Mouse (Mus musculus): ENCODE results near the gene Prx.
"Not testable (repeated sequence)": the region's sequence is repeated elsewhere in the genome, so short reads cannot be mapped to it uniquely, and the experiment has no call there.

Gene Prx

GRCm38 (mm10) chr7:27481627-27481969 lies 17.5 kb upstream of the Prx start:
- DNase-seq (ENCODE audit: extremely low read depth, insufficient read length, low spot score): peak; percentile 97

- no peak for DNase-seq (ENCODE audit: extremely low read depth, insufficient read length, low spot score)
These were observed 15.3 kb upstream of the Prx start for GRCm38 (mm10) chr7:27483860-27484259.

- peak; percentile 45 for DNase-seq (ENCODE audit: extremely low read depth, insufficient read length, low spot score)
These were observed 12.9 kb upstream of the Prx start for GRCm38 (mm10) chr7:27486102-27486769.

GRCm38 (mm10) chr7:27486770-27487697 lies 12.1 kb upstream of the Prx start, which contains the start of gene Sertad1:
TSS of gene Sertad1 (plus strand) at chr7:27486910.
- peak; percentile 99 for DNase-seq (ENCODE audit: extremely low read depth, insufficient read length, low spot score)

DNA sequence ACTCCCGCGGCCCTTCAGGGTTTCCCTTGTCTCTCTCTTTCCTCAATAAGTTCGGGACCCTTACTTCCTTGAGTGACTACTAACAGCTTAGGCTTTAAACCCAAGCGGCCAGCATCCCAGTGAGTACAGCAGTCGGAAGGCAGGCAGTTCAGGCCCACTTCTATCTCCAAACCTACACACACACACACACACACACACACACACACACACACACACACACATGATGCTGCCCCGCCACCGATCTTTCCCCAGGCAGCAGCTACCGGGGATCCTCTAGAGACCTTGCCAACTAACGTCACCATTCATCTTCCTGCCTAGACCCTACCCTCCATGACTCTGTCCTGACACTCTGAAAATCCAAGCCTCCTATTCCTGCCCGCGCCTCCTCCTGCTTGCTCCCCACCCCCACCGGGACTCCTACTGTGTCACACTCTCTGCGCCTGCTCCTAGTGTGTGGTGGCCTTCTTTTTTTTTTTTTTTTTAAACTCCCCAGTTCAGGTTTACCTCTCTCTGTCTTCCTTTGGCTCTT lies 11.3 kb upstream of the Prx start:
- DNase-seq (ENCODE audit: extremely low read depth, insufficient read length, low spot score): peak; percentile 68

- DNase-seq (ENCODE audit: extremely low read depth, insufficient read length, low spot score): no peak
These were observed 9.8 kb upstream of the Prx start for GRCm38 (mm10) chr7:27489270-27489869.

DNA sequence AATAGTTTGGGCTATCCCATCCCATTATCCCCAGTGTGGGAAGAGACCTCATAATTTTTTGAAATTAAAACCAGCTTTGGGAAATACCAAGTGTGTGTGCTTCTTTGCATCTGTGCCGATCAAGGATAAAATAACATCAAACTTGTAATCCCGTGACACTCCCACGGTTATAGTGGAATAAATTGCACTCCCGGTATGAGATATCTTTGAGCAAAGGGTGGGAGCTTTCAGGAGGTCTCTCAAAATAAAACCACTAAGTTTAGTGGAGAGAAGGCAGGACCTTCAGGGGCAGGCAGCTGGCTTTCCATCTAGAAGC lies 8.9 kb upstream of the Prx start:
- DNase-seq (ENCODE audit: extremely low read depth, insufficient read length, low spot score): no peak

- peak; percentile 96 for DNase-seq (ENCODE audit: extremely low read depth, insufficient read length, low spot score)
These were observed 8.4 kb upstream of the Prx start for GRCm38 (mm10) chr7:27490543-27491329.

GRCm38 (mm10) chr7:27491856-27492255 lies 7.3 kb upstream of the Prx start:
- no peak for DNase-seq (ENCODE audit: extremely low read depth, insufficient read length, low spot score)

DNA sequence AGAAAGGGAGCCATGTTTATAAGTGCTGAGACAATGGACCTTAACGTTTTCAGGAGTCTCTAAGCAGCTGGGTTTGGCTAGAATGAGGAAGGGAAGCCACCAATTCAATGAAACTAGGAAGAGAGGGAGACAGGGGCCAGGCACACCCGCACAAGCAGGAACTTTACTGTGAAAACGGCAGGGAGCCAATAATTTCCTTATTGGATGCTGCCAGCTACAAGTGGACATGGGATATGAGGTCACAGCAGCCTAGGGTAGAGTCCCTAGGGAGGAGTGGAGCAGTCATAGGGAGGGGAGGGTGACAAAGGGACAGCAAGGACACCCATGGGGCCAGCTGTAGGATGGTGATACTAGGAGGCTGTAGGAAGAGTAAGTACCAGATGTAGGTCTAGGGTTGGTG lies 6.1 kb upstream of the Prx start:
- DNase-seq (ENCODE audit: extremely low read depth, insufficient read length, low spot score): no peak

DNA sequence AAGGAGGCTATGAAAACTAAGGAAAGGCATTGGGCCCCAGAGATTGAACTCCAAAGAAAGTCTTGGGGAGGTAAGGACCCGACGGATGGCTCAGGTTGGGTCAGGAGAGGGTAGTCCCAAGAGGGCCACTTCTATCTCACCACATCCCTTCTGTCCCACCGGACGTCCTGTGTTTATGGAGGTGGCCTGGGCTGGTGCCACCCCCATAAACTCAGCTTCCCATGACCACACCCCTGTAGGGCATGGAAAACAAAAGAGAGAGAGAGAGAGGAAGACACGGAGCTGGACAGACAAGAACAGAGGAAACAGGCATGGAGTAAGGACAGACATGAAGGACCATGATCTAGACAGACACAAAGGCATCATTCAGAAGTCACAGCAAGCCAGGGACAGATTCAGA lies 5.7 kb upstream of the Prx start:
- no peak for DNase-seq (ENCODE audit: extremely low read depth, insufficient read length, low spot score)

- DNase-seq (ENCODE audit: extremely low read depth, insufficient read length, low spot score): not testable (repeated sequence)
These were observed 4.3 kb upstream of the Prx start for GRCm38 (mm10) chr7:27494659-27495367.

GRCm38 (mm10) chr7:27501620-27502019 lies 2.5 kb downstream of the Prx start:
- no peak for DNase-seq (ENCODE audit: extremely low read depth, insufficient read length, low spot score)

GRCm38 (mm10) chr7:27506765-27507370 lies 7.7 kb downstream of the Prx start:
- peak; percentile 71 for DNase-seq (ENCODE audit: extremely low read depth, insufficient read length, low spot score)

- DNase-seq (ENCODE audit: extremely low read depth, insufficient read length, low spot score): peak; percentile 99
These were observed 8.9 kb downstream of the Prx start for GRCm38 (mm10) chr7:27507711-27508647.

- no peak for DNase-seq (ENCODE audit: extremely low read depth, insufficient read length, low spot score)
These were observed 9.5 kb downstream of the Prx start for GRCm38 (mm10) chr7:27508648-27509005.

DNA sequence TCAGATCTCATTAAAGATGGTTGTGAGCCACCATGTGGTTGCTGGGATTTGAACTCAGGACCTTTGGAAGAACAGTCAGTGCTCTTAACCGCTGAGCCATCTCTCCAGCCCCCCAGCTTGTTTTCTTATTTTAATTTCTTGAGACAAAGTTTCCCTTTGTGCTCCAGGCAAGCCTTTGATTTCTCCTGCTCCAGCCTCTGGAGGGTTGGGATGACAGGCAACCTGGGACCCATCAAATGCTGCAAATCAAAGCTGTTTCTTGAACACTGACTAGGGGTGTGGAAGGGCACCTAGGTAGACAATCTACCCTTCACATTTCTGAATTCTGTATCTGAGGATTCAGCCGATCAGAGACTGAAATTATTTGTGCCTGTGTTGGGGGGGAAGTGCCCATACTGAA lies 11.7 kb downstream of the Prx start:
- no peak for DNase-seq (ENCODE audit: extremely low read depth, insufficient read length, low spot score)

GRCm38 (mm10) chr7:27514961-27515360 lies 15.8 kb downstream of the Prx start:
- DNase-seq (ENCODE audit: extremely low read depth, insufficient read length, low spot score): no peak

DNA sequence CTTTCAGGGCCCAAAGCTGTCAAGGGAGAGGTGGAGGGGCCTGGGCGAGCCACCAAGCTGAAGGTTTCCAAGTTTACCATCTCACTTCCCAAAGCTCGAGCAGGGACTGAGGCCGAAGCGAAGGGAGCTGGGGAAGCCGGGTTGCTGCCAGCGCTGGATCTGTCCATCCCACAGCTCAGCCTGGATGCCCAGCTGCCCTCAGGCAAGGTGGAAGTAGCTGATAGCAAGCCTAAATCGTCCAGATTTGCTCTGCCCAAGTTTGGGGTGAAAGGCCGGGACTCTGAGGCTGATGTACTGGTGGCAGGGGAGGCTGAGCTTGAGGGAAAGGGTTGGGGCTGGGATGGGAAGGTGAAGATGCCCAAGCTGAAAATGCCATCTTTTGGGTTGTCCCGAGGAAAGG lies 19.2 kb downstream of the Prx start:
- DNase-seq (ENCODE audit: extremely low read depth, insufficient read length, low spot score): no peak

Measured in 3134 (cell line).